Mouse (Mus musculus) heart, postnatal 0 days (tissue): Measurements from ENCODE around the gene Pik3c2g.

Experiments used
- CTCF ChIP-seq: IDR thresholded peaks from 2 replicates; pipeline ENCODE4 v1.5.1; 2016; ENCODE audit warnings: antibody characterized with exemption, control low read depth, low read depth
- EP300 ChIP-seq: IDR thresholded peaks from 2 replicates; pipeline ENCODE4 v1.6.1; 2016; ENCODE audit warnings: antibody characterized with exemption, low read depth

DNA sequence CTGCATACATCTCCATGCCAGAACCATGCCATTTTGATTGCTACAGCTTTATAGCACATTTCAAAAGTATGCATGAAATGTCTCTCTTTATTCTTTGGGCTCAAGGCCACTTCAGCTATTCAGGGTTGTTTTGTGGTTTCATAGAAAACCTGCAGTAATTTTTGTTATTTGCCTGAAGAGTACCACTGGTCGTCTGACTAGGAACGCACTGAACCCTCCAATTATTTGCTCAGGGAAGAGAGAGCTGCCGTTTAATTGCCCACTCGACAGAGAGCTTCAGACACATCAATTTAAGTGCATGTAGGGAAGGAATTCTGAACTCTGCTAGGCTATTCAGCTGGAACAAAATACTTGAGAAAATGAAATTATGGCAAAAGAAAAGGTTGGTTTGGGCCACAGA is 11.2 kb upstream of the Pik3c2g start:
- TF ChIP-seq CTCF (no peak), EP300 (no peak)
